Mouse (Mus musculus): ENCODE results near the gene Fyb2. TPM values are rescaled to one million over a fixed set of nuclear protein-coding genes. Genes with fewer than 3 reads are reported as not detected.

Gene Fyb2
- polyA plus RNA-seq, 2 experiments: 0.06 to 0.10 TPM

DNA sequence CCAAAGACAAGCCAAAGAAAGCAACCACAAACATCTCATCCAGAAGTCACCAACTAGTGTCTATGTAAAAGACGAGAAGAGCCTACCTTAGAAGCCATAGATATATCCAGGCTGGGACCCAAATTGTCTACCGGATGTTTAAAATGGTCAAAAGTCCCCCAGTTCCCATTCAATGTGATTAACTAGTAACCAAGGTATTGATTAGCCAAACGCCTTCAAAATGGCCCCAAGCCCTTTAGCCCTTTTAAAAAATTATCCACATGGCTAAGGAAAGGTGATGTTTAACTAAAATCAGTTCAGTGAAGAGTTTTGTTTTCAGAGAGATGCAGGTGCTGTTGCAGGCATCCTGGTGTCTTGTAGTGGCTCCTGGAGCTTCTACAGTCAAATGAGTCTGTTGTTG lies 36.9 kb upstream of the Fyb2 start, which contains the start of gene C8a:
Gene C8a (minus strand): TSS at position 76 of the 400 bp plus-strand sequence.
- H3K36me3 ChIP-seq (replicated peaks; ENCODE audit: control insufficient read depth, insufficient read depth, low read depth): no peaks in the 10 kb centered on the region
- H3K9me3 ChIP-seq (ENCODE audit: control insufficient read depth, low read length): no peaks in the 10 kb centered on the region
- no peak within 1 kb of the TSS for H3K27ac ChIP-seq
- H3K4me1 ChIP-seq (replicated peaks; ENCODE audit: control insufficient read depth in 2 of 2, insufficient read depth in 2 of 2, low read length in 1 of 2): peaks cover 0 to 5% of the 10 kb centered on the region in 2 experiments; a peak in 1 of 4 replicates
- 43% methylated on average over 3 of the region's 3 CpGs for WGBS (ENCODE audit: insufficient replicate concordance)
- no peaks in the 10 kb centered on the region for H3K27me3 ChIP-seq (ENCODE audit: control insufficient read depth, insufficient read depth, low read length)
- H3K4me2 ChIP-seq (ENCODE audit: low read depth): peak within 1 kb of the TSS; percentile 42
- H3K9ac ChIP-seq (replicated peaks): no peak within 1 kb of the TSS
- H3K4me3 ChIP-seq (ENCODE audit: insufficient read depth in 1 of 2, low read depth in 2 of 2, low read length in 2 of 2): peak within 1 kb of the TSS; percentile 42 to 58
- ATAC-seq (ENCODE audit: insufficient read depth): no peak
- TF ChIP-seq EP300 (IDR thresholded peaks at IDR 0.05; ENCODE audit: low read depth) (no peak), CTCF (IDR thresholded peaks at IDR 0.05; ENCODE audit: low read depth) (no peak)
- peak in 1 of 3 experiments; percentile 3 for DNase-seq (ENCODE audit: low read depth in 3 of 3, low spot score in 3 of 3)

DNA sequence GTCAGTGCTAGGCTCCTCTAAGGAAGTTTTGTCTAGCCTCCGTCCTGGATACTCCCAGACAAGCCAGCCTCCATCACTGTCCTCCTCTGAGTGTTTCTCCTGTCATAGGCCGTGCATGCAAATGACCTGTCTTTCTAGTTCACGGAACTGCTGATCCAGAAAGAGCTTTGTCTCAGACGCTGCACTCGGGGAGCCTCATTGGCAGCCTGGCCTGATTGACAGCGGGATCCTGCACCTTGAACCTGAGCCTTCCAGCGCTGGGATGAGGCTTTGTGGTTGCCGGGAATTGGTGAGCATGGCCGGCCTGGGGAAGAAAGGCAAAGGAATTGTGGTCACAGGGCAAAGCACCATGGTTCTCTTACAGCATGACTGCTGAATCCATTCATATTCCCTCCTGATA lies 25.8 kb upstream of the Fyb2 start:
- Histone ChIP-seq H3K9me3 (ENCODE audit: control insufficient read depth, low read length) (no peaks in the 10 kb centered on the region), H3K4me1 (replicated peaks; ENCODE audit: control insufficient read depth in 2 of 2, insufficient read depth in 2 of 2, low read length in 1 of 2) (no peaks in the 10 kb centered on the region; a peak in 1 of 4 replicates), H3K4me3 (ENCODE audit: insufficient read depth in 1 of 2, low read depth in 2 of 2, low read length in 2 of 2) (no peak overlapping the region), H3K4me2 (ENCODE audit: low read depth) (no peak overlapping the region), H3K36me3 (replicated peaks; ENCODE audit: control insufficient read depth, insufficient read depth, low read depth) (no peaks in the 10 kb centered on the region), H3K9ac (replicated peaks) (no peak overlapping the region), H3K27ac (no peak overlapping the region), H3K27me3 (ENCODE audit: control insufficient read depth, insufficient read depth, low read length) (no peaks in the 10 kb centered on the region)
- no peak for ATAC-seq (ENCODE audit: insufficient read depth)
- TF ChIP-seq CTCF (IDR thresholded peaks at IDR 0.05; ENCODE audit: low read depth): no peak
- no peak for TF ChIP-seq EP300 (IDR thresholded peaks at IDR 0.05; ENCODE audit: low read depth)
- WGBS (ENCODE audit: insufficient replicate concordance): 63% methylated on average over 9 of the region's 9 CpGs
- no peak for DNase-seq (ENCODE audit: low read depth in 3 of 3, low spot score in 3 of 3)

DNA sequence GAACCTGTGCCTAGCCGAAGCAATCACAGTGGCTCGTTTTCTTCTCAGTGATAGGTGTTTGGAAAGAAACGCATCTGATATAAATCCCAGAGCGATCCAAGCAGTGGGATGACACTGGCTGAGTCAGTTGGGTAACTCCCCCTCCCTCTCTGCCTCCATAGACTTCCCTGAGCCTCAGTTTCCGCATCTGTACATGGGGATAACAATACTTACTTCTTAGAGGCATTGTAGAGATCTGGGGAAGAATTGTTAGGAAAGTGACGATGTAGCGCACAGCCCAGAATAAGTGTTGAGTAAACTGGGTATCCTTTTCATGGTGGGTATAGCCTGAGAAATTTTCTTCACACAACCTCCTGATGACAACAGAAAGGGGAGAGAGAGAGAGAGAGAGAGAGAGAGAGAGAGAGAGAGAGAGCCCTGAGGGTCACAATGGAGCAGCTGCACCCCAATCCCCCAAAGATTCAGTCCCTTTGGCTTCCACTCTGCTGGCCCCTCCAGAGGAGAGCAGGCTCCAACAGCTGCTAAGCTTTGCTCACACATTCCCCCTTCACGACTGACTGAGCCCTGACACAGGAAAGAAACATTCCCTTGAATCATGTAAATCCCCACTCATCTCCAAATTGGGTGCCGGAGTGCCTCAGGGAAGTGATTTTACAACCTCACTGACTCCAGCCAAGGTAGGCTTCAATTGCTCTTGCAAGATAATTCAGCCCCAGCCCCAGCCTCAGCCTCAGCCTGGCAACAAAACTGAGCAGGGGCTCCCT lies 24.6 kb upstream of the Fyb2 start:
- Histone ChIP-seq H3K36me3 (replicated peaks; ENCODE audit: control insufficient read depth, insufficient read depth, low read depth) (no peaks in the 10 kb centered on the region), H3K27ac (no peak overlapping the region), H3K9ac (replicated peaks) (no peak overlapping the region), H3K4me1 (replicated peaks; ENCODE audit: control insufficient read depth in 2 of 2, insufficient read depth in 2 of 2, low read length in 1 of 2) (no peaks in the 10 kb centered on the region; a peak in 1 of 4 replicates), H3K4me3 (ENCODE audit: insufficient read depth in 1 of 2, low read depth in 2 of 2, low read length in 2 of 2) (no peak overlapping the region), H3K9me3 (ENCODE audit: control insufficient read depth, low read length) (no peaks in the 10 kb centered on the region), H3K27me3 (ENCODE audit: control insufficient read depth, insufficient read depth, low read length) (no peaks in the 10 kb centered on the region), H3K4me2 (ENCODE audit: low read depth) (no peak overlapping the region)
- WGBS (ENCODE audit: insufficient replicate concordance): 56% methylated on average over 9 of the region's 9 CpGs
- no peak for TF ChIP-seq CTCF (IDR thresholded peaks at IDR 0.05; ENCODE audit: low read depth)
- TF ChIP-seq EP300 (IDR thresholded peaks at IDR 0.05; ENCODE audit: low read depth): no peak
- DNase-seq (ENCODE audit: low read depth in 3 of 3, low spot score in 3 of 3) (no peak), ATAC-seq (ENCODE audit: insufficient read depth) (no peak)

DNA sequence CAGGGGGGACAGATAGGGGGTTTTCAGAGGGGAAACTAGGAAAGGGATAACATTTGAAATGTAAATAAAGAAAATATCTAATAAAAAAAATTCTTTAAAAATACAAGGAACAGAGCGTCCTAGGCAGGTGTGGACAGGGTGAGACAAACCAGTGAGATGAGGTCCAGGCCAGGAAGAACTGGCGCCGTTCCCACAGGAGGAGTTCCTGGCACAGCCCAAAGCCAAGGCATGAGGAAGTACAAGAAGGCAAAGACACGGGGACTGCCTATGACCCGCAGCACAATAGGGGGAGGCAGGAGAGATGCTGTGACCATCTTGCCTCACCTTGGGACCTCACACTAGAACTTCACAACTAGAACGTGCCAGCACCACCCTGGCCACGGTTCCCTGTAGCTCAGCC lies 21.5 kb upstream of the Fyb2 start:
- ATAC-seq (ENCODE audit: insufficient read depth): no peak
- TF ChIP-seq EP300 (IDR thresholded peaks at IDR 0.05; ENCODE audit: low read depth): no peak
- TF ChIP-seq CTCF (IDR thresholded peaks at IDR 0.05; ENCODE audit: low read depth): no peak
- 53% methylated on average over 7 of the region's 7 CpGs for WGBS (ENCODE audit: insufficient replicate concordance)

DNA sequence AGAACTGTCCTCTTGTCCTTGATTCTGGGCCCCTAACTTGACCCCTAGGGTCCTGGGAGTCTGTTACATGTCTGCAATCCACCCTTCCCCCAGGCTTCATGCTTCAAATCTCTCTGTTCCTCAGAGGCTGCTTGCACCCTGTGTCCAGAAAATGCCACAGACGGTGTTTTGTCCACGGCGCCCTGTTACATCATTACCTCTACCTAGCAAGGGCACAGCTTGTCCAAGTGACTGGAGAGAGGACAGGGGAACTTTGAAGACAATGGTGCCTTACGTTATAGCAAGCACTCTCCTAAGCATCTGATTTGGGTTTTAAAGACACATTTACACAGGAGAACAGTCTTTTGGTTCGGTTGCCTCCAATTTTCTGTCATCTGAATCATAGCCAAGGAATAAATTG lies 19.7 kb upstream of the Fyb2 start:
- no peak overlapping the region for H3K4me2 ChIP-seq (ENCODE audit: low read depth)
- no peaks in the 10 kb centered on the region for H3K27me3 ChIP-seq (ENCODE audit: control insufficient read depth, insufficient read depth, low read length)
- ATAC-seq (ENCODE audit: insufficient read depth) (no peak), DNase-seq (ENCODE audit: low read depth in 3 of 3, low spot score in 3 of 3) (no peak)
- H3K4me1 ChIP-seq (replicated peaks; ENCODE audit: control insufficient read depth in 2 of 2, insufficient read depth in 2 of 2, low read length in 1 of 2): no peaks in the 10 kb centered on the region; a peak in 1 of 4 replicates
- TF ChIP-seq EP300 (IDR thresholded peaks at IDR 0.05; ENCODE audit: low read depth): no peak
- no peak for TF ChIP-seq CTCF (IDR thresholded peaks at IDR 0.05; ENCODE audit: low read depth)
- no peaks in the 10 kb centered on the region for H3K36me3 ChIP-seq (replicated peaks; ENCODE audit: control insufficient read depth, insufficient read depth, low read depth)
- H3K4me3 ChIP-seq (ENCODE audit: insufficient read depth in 1 of 2, low read depth in 2 of 2, low read length in 2 of 2): no peak overlapping the region
- no peak overlapping the region for H3K9ac ChIP-seq (replicated peaks)
- H3K27ac ChIP-seq: no peak overlapping the region
- WGBS (ENCODE audit: insufficient replicate concordance): 48% methylated on average over 5 of the region's 5 CpGs
- no peaks in the 10 kb centered on the region for H3K9me3 ChIP-seq (ENCODE audit: control insufficient read depth, low read length)

More for the DNA sequence above, 21.5 kb upstream of the Fyb2 start:
- no peak overlapping the region for H3K27ac ChIP-seq
- H3K9ac ChIP-seq (replicated peaks): no peak overlapping the region
- no peak for DNase-seq (ENCODE audit: low read depth in 3 of 3, low spot score in 3 of 3)
- H3K4me3 ChIP-seq (ENCODE audit: insufficient read depth in 1 of 2, low read depth in 2 of 2, low read length in 2 of 2): no peak overlapping the region
- H3K4me1 ChIP-seq (replicated peaks; ENCODE audit: control insufficient read depth in 2 of 2, insufficient read depth in 2 of 2, low read length in 1 of 2): no peaks in the 10 kb centered on the region; a peak in 1 of 4 replicates
- H3K27me3 ChIP-seq (ENCODE audit: control insufficient read depth, insufficient read depth, low read length): no peaks in the 10 kb centered on the region
- H3K9me3 ChIP-seq (ENCODE audit: control insufficient read depth, low read length): no peaks in the 10 kb centered on the region
- no peaks in the 10 kb centered on the region for H3K36me3 ChIP-seq (replicated peaks; ENCODE audit: control insufficient read depth, insufficient read depth, low read depth)
- no peak overlapping the region for H3K4me2 ChIP-seq (ENCODE audit: low read depth)
